Mouse (Mus musculus) induced T-regulatory cell, adult 2 months (primary cell): ENCODE results near the gene G6pdx.

Source experiments
- DNase-seq: peaks from one replicate; pipeline ENCODE4 v3.0.0-alpha.2; 2012; ENCODE audit warnings: low read depth

G6pdx gene

DNA sequence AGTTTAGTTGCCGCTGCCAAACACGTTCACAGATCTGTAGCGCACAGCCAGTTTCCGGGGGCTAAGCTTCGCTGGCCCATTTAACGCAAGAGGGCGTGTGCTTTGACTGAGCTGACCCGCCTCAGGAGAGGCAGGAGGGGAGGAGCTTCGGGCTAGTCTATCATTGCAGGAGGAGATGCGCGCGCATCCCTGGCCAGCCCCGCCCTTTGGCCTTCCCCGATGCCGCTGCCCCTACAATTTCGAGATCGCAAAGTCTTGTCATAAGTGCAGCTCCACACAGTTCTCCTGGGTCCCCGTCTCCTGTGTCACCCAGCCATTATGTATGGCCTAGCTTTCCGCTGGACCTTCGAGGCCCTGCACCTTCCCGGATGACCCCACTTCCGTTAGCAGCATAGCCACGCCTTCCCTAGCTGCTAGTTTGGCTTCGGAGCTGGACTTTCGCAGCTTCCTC lies at the start of gene G6pdx:
Gene G6pdx (minus strand): TSS at position 369 of the 451 bp plus-strand sequence.
- peak; percentile 94 for DNase-seq

DNA sequence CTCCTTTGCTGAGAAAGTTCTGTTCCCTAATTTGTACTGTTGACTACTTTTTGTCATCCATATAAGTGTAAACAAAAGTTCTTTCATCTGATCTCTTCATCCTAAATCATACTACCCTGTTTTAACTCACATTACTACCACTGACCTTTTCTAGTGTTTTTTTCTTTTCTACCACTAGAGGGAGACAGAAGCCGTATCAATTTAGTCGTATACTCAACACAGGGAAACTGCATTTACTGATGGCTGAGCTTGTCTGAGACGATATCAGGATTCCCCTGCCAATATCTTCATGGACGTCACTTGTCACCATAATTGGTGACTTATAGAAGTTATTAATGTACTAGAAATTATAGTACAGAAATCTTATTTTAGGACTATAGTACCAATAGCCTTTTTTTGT lies 23.8 kb upstream of the G6pdx start:
- DNase-seq = peak; percentile 62

DNA sequence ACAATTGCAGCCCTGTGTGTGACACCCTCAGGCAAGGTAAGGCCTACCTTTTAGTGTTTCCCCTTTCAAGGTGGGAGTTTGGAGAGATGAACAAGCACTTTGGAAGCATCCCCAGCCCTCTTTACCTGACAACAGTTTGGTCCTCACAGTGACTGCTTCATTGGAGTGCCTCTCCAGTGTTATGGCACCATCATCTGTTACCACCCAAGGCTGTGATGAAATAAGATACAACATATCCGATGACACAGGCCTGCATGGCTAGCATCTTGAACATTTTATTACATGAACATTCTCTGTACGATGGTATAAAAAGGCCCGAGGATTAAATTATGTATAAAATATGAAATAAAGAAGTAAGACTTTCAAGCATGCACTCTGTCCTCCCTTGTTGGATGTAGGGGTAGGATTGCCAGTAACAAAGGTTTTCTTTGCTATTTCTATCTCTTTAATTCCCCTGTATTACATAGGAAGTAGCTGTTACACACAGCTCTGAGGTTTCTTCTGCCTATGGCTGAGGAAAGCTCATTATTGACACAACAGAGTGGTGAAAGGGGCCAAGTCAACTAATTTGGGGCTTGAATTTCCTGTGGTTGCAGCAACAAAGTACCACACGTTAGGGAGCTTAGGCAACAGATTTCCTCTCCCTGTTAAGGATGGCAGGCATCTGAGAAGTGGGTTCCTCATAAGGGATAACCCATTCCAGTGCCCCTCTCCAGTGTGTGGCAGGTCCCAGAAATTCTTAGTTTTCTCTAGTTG lies 22.3 kb upstream of the G6pdx start:
- no peak for DNase-seq

DNA sequence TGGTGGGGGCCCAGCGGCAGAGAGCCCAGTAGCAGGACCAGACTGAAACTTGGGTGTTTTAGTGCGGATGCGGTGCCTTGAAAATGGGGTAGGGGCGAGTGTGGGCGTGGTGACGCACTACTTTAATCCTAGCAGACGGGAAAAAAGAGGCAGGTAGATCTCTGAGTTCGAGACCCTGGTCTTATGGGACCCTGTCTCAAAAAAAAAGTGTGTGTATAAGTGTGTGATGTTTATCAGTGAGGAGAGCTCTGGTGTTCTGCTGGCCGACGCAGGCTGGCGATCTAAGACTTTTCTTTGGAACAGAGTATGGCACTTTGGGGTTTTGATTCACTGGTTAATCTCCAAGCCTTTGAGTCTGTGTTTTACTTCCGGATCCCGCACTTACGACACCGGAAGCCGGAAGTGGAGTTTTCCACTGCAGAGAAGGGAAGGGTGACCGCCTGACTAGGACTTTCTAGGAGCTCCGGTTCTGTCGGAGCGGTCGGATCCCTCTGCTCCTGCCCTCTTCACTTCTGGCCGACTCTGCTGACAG lies 362 bp upstream of the G6pdx start:
- peak; percentile 90 for DNase-seq

DNA sequence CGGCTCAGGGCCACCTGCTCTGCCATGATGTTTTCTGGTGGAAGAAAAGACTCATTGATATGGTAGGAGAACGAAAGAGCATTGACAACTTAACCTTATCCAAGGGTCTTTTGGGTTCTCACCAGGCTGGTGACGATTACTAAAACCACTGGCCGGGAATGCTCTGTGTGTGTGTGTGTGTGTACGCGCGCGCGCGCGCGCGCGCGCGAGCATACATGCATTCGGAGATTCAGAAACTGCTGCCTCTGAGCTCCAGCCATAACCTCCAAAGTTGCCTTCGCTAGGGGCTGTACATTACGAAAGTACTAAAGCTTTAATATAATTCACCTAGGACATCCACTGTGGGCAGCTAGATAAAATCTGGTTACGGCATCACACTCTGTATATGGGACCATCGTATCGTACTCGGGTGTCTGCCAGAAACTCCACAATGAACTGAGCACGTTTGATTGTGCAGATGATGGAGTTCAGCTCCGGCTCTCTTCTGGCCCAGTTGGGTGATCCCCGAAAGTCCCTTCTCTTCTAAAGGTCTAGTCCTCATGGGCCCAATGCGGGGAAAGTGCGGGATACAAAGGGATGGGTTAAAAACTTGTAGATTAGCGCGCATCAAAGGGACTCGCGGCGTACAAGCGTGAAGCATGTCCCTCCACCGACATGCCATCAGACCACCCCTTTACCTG lies 708 bp downstream of the G6pdx start:
- no peak for DNase-seq

DNA sequence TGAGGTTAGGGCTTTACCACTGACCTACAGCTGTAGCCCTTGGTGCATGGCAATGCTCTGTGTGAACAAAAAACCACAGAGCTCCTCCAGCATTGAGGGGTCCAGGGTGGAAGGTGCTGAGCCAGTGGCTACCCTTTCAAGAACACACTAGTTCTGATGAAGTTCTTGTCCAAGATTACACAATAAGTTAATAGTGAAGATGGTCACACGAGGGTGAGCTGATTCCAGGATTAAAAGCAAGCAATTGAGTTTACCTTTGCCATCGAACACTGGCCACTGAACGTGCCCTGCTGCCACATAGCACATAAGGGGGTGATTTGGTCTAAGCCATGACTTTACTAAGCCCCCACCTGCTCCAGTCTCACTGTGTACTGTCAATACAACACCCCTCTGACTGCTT lies 1.9 kb downstream of the G6pdx start:
- no peak for DNase-seq

DNA sequence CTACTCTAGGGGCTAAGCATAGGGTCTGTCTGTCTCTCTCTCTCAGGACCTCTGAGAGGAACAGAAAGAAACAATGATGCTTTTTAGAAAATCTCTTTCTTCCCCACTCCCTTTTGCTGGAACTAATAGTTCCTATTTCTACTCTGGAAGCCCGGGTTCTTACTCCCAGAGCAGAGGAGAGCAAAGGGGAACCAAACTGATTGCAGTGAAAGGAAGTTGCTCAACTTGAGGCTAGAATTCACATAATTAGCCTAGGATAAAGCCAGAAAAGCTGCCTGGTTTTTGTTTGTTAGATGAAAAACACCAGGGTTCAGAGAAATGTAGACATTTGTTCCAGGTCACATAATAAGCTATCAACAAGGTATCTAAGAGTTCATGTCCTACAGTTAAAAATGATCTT lies 2.7 kb downstream of the G6pdx start:
- no peak for DNase-seq

DNA sequence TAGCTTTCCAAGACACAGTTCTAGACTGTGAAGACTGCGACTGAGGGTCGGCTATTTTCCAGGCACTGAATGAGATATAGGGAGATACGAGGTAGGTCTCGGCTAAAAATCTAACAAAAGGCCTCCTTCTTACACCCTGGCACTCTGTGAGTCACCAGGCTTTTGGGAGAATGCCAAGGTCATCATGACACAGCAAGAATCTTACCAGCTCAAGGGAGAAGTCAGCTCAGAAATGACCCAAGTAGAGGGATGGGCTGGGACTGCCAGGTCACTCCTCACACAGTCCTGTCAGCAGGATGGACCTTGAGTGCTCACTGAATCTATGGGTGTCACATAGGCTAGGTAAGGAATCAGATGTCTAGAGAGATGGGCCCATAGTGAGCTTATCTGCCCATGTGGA lies 3.8 kb downstream of the G6pdx start:
- DNase-seq = no peak

DNA sequence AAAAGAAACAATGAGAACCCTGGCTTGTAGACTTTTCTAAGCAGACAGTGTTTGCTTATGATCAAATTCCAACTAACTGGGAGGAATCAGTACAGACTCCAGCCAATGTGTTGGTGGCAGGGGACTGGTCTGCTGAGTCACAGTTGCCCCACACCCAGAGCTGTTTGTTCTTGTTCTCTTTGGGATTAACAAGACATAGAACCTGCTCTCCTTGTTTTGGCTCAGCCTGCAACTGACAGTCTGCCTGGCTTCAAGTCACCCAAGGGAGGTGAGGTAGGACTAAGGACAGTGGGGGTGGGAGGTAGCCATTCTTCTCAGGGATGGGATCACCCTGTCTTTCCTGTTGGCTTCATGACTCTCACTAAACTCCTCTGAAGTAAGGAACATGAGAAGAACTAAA lies 4.6 kb downstream of the G6pdx start:
- no peak for DNase-seq

DNA sequence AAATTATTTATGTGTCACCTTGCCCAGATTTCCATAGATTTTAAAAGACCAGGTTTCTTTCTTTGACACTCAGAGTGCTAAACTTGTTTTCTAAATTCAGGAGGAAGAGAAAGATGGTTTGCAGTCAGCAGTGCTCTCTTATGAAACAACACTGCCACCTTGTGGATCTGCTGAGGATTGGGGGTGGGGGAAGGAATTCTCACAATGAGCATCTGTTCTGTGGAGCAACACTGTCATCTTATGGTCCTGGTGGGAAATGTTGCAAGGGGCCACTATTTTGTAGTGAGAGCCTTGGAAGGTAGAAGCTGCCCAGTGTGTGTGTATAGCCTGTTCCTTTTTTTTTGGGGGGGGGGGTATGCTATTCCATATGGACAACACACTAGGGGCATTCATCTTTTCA lies 15.6 kb downstream of the G6pdx start:
- DNase-seq = peak; percentile 85

DNA sequence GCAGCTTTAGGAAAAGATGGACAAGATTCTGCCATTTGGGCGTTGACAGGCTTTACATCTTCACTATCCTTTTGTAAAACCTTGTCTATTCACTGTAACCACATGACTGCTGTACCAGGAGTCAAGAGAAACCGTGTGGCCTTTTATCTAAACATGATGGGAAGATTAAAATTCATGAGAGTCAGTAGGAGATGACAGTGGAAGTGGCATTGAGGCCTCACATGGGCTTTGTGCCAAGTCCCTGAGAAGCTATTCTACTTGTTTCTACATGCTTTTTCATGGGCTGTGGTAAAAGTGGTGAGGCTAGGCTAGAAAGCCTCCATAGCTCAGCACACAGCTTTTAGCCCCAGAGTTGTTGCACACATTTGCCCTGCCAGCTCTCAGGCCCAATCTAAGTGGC lies 20.7 kb downstream of the G6pdx start:
- DNase-seq = no peak

DNA sequence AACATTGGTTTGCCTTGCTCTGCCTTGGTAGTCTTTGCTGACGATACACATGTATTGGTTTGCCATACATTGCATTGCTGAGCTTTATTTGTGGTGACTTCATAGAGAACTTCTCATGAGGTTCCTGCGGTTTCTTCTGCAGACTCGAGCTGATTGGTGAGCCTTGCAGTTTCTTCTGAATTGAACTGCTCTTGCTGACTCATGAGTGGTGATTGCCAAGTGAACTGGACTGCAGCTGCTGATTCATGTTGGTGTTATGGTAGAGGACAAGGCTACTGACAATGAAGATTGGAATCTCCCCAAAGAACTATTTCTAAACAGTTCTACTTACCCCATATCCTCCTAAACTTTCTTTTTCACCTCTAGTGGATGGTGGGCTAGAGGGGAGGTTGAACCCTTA lies 28.9 kb downstream of the G6pdx start:
- DNase-seq = no peak

DNA sequence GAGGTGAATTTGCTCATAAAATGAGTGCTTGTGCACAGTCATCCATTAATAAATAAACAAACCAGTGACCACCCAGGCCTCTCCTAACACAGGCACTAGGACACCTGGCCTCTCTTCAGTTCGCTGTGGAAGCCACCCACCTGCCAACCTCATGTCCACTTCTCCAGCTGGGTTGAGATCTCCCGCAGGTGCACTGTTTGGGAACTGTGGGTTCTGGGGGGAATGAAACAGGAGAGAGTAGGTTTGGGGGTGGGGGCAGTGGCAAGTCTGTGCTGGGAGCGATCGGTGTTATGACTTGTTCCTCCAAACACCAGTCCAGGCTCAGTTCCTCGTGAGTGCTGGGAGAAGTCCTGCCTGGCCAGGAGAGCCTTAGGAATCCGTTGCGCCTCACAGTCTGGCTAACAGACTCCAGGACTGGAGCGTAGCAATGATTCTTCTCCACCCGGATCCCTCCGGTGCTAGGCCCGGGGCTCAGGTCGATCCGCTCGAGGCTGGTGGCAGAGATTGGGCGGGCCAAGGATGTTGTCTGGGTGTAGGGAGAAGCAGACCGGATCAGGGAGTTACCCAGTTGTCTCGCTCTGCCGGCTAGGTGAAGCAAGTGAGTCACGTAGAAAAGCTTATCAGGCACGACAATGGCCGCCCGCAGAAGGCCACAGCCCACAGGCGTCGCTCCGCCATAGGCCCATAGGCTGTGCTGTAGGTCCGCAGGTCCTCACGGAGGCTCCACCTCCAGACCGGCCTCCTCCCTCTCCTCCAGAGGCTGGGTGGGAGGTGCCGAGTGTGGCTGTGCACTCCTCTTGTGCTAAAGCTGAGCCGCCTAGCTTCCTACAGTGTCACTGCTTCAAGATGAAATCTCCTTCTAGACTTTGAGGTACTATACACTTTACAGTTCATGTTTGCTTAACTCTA lies 36.2 kb downstream of the G6pdx start, which contains the start of the genes Fam3a and Ikbkg:
Gene Fam3a (minus strand): TSS at position 738 of the 909 bp plus-strand sequence.
Gene Ikbkg (plus strand): TSS at position 756 of the 909 bp plus-strand sequence.
- DNase-seq = peak; percentile 91

DNA sequence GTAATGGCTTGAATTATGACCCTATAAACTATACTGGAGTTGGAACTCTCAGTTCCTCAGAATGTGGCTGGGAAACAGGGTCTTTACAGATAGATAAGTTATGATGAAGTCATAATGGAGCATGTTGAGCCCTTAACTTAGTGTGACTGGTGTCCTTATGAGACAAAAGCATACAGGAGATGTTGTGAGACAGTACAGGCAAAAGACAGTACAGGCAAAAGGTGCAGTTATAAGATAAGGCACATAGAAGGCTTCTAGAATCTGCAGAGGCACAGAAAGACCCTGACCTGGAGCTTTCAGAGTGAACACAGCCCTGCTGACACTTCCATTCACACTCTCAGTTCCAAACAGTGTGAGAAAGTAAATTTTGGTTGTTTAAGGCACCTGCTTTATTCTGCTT lies 40.8 kb downstream of the G6pdx start:
- no peak for DNase-seq

DNA sequence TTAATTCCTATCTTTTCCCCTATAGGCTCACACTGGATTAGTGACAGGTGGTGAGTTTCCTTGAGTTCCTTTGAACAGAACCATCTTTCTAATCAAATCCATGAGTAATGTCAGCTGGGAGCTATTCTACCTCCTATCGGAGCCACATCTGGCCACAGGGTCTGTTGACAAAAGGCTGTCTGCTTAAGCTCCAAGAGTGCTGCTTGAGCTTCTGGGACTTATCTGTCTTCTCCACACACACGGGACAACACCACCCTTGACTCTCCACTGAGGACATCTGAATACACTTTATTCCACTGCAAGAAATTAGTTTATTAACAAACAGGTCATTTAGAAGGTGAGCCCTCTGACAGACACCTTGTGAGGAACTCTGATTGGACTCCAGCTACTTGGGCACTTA lies 44.5 kb downstream of the G6pdx start:
- DNase-seq = no peak

DNA sequence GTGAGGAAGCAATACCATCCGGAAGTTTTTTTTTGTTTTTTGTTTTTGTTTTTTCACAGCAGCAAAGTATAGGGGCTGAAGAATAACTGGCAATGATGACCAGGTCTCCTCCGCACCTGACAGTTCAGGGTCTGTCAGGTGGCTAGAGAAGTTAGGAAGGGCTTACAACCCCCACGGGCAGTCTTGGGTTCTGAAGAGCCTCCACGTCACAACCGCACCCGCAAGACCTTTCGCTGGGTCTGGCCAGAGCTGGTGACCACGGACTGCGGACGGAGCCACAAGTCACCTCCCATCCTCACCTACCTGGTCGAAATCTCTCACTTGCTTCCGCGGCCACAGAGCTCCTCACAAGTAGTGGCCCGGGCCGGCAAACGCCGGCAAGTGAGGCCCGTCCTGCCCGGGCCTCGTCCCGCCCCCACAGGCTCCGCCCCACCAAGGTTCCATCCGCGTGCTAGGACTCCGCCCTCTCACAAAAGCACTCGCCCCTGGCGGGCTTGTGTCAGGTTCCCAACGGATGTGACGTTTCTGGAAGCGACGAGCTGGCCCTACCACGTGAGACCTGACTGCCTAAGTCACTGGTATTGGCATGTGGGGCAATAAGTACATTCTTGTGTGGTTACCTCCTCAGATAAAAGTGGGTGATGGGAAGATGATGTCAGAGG lies 56.0 kb downstream of the G6pdx start, which contains the start of the genes Ubl4a and Slc10a3:
Gene Ubl4a (minus strand): TSS at position 331 of the 662 bp plus-strand sequence.
Gene Slc10a3 (minus strand): TSS at position 462 of the 662 bp plus-strand sequence.
- peak; percentile 92 for DNase-seq

DNA sequence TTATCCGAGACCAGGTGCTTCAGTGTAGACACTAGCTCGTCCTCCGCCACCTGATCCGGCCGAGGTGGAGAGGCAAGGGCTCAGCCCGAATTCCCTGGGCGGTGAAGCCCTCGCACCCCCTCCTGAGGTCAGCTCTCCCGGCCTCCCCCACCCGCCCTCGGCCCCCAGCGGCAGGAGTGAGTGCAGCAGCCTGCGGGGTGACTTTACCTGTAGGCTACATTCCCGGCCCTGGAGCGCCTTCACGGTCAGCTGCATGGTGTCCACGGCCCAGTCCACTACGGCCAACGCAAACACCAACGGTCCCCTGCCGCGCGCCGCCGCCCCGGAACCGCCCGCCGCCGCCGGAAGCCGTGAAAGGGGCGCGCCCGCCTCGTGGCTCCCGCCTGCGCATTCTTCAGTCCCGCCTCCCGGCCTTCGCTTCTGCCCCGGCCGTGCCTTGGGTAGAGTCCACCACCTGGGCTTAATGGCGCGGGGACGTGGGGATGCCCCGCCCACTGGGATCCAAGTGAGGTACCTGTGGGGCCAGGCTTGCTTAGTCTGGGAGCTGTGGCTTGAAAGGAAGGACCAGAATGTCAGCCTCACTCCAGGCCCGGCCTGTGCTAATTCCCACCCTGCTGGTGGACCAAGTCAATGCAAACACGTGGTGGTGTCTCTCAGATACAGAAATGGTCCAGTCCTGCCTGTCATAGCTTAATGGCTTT lies 60.6 kb downstream of the G6pdx start:
- DNase-seq = peak; percentile 78

DNA sequence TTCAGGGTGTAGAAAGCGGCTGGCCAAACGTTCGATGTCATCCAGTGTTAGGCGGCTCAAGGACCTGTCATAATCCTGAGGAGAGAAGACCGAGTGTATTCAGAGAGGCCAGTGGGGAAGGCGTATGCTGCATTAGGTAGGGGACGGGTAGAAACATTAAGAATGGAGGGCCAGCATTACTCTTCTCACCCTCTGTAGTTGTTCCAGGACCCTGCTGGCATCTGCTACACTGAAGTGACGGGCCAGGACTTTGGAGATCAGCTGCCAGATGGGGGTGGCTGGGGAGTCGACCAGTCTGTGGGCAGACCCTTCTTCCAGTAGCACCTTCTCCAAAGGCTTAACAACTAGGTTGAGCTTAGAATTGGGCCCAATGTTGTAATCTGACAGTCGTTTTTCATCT lies 61.5 kb downstream of the G6pdx start:
- no peak for DNase-seq
